Mouse (Mus musculus): ENCODE results near the gene Zbtb39.
"Not testable (repeated sequence)": the region's sequence is repeated elsewhere in the genome, so short reads cannot be mapped to it uniquely, and the experiment has no call there.

Gene Zbtb39

GRCm38 (mm10) chr10:127736916-127737315 lies 2.4 kb upstream of the Zbtb39 start:
- no peak for DNase-seq (ENCODE audit: low spot score in 2 of 2)

- DNase-seq (ENCODE audit: low spot score in 2 of 2): no peak
These were observed 1.8 kb upstream of the Zbtb39 start for GRCm38 (mm10) chr10:127737552-127737951.

DNA sequence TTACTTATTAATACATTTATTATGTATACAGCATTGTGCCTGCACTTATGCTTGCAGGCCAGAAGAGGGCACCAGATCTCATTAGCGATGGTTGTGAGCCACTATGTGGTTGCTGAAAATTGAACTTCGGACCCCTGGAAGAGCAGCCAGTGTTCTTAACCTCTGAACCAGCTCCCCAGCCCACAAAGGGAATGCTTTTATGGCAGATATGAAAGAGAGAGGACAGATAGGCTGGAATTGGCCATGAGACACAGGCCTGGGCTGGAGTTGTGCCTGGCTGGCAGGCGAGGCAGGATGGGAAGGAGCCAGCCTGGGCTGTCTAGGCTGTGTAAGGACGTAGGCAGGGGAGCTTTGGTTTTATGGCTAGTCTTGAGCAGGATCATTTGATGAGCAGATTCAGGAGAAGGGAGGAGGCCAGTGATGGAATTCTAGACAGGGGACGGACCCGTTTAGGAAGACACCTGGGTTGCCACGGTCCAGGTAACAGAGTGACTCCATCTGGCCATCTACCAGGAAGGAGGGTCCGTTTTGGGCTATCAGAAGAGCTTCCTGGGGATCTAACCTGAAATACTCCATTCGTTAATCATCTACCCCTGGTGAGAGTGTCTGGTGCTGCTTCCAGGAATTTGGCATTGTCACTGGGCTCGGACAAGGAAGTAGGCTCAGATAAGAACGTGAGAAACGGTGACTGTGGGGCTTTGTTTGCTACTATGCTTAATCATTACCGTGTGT lies 1.0 kb upstream of the Zbtb39 start:
- no peak for DNase-seq (ENCODE audit: low spot score in 2 of 2)

DNA sequence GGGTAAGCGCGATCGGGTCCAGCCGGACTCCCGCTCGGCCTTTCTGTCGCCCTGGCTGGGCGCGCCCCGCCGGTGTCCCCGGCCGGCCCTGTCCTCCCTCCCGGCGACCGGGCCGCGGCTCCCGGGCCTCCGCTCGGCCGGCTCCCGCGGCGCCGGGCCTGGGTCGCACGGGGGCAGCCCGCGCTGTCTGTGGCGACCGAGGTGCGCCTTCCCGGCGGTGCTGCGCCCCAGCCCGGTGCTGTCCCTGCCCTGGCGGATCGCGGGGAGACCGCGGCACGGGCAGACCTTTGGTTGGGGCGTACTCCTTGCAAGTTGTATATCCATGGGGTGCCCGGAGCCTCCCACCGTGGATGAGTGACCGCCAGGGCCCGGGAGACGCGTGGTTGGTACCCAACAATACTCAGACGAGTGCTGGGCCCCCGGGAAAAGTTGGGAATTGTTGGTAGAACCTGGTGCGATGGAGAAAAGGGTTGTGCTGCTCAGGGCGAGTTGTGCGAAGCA lies 373 bp downstream of the Zbtb39 start:
- peak in 1 of 2 experiments; percentile 32 for DNase-seq (ENCODE audit: low spot score in 2 of 2)

GRCm38 (mm10) chr10:127744661-127745060 lies 5.3 kb downstream of the Zbtb39 start:
- DNase-seq (ENCODE audit: low spot score in 2 of 2): no peak

GRCm38 (mm10) chr10:127745886-127746285 lies 6.5 kb downstream of the Zbtb39 start:
- no peak for DNase-seq (ENCODE audit: low spot score in 2 of 2)

DNA sequence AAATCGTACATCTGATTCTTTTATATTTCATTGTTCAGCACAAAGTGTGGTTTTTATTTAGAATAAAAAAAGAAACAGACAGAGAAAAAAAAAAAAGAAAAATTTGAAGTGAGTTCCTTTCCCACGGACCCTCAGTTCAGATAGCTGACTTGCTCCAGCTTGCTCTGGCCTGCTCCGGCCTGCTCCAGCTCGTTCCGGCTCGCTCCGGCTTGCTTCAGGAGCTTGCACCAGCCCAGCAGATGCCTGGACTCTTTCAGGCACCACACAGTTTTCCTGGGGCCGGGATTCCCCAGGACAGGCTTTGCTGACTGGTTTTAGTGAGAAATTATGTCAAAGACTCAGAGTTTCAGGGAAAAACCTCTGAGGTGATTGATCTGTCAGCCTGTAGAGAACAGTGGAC lies 7.9 kb downstream of the Zbtb39 start:
- DNase-seq (ENCODE audit: low spot score in 2 of 2): no peak

DNA sequence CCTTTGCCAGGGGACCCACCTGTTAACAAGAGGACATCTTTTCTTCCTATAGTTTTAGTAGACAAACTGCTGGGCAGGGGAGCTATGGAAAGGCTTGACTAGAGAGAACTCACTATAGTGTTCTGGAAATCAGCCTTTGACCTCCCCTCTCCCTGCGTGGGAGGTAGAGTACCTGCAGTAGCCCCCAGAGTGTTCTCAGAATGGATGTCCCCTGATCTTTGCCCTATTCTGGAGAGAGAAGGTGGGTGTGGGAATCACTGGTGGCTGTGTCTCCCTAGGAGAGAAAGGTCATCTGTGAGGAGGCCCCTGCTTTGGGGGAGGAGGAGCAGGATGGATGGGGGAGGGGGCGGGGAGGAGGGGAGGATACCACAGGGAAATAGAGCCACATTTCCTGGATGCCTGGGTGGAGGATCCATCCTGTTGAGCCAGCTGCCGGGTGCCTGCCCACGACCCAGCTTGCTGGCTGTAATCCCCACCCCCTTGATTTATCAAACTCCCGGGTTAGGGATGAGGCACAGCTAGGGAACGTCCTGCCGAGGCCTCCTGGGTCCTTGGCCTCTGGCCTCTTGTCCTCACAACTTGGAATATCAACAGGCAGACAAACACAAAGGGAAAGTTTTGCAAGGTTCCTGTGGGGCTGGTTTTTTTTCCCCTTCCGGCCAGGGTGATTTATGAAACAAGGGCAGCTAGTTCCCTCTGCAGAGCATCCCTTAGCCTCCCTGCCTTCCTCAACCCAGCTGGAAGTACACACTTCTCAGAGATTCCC lies 9.7 kb downstream of the Zbtb39 start:
- DNase-seq (ENCODE audit: low spot score in 2 of 2): peak in 1 of 2 experiments; percentile 43

GRCm38 (mm10) chr10:127750136-127750777 lies 10.9 kb downstream of the Zbtb39 start:
- DNase-seq (ENCODE audit: low spot score in 2 of 2): no peak

DNA sequence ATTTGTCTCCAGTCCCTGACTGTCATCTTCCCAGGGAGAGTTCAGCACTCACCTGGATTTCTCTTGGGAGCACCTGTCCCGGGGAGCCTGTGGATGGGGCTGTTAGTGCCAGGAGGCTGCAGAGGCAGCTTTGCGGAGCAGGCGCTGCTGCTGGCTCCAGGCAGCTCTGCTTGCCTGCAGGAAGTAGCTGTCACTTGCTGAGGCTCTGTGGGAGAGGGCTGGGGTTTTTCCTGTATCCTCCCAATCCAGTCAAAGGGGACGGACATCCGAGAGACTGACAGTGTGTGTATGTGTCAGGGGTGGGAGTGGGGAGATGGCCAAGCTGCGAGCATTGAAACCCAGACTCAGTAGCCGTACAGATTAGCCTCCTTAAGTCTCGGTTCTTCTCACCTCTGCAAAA lies 12.2 kb downstream of the Zbtb39 start, which contains the start of gene Gpr182:
Gene Gpr182 (minus strand): TSS at position 185 of the 400 bp plus-strand sequence.
- DNase-seq (ENCODE audit: low spot score in 2 of 2): no peak

- peak in 1 of 2 experiments; percentile 47 for DNase-seq (ENCODE audit: low spot score in 2 of 2)
These were observed 15.3 kb downstream of the Zbtb39 start for GRCm38 (mm10) chr10:127754566-127755166.

DNA sequence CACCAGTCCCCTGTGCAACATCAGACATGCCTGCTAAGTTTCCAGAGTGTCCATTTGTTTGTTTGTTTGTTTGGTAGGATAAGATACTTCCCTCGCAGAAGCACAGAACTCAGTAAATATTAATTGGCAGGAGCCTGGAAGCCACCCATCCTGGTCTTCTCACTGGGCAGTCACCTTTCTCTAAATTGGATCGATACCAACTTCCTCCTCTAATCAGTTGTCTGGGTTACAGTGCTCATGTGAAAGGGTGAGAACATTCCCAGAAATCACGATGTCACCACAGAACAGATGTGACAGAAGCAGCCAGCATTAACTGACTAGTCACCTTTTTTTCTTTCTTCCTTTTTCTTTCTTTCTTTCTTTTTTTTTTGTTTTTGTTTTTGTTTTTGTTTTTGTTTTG lies 15.9 kb downstream of the Zbtb39 start:
- peak in 1 of 2 experiments; percentile 3 for DNase-seq (ENCODE audit: low spot score in 2 of 2)

DNA sequence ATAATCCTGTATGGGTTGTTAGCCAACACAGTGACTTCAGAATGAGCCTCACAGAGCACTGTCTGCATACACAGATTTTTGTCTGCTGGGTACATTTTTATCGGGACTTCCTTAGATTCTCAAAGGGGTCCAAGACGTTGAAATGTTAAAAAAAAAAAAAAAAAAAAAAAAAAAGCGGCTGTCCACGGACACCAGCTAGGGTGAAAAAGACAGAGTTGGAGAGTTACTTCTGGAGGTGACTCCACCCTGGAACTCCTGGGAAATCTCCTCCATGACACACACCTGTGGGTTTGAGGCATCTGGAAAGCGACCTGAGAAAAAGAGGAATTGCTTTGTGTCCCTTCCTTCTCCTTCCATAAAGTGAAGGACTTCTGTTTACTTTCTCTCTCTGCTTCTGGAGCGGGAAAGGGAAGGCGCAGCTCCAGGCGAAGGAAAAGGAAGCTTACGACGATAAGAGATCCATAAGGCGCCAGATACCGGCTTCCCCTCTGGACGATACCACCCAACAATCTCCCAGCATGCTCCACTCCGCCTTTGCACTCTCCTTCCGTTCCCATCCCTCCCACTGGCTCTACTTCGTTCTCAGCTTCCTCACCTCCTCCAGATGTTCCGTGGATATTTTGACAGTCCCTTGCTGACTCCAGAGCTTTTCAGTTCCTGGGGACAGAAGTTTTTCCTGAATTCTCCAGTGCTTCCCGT lies 16.6 kb downstream of the Zbtb39 start:
- peak; percentile 15 to 50 for DNase-seq (ENCODE audit: low spot score in 2 of 2)

GRCm38 (mm10) chr10:127759181-127760110 lies 20.1 kb downstream of the Zbtb39 start, which contains the start of the genes Rdh1 and Rdh16f1:
Rdh1 (plus strand) TSS chr10:127759721.
Rdh16f1 (plus strand) TSS chr10:127759787.
- DNase-seq (ENCODE audit: low spot score in 2 of 2): peak in 1 of 2 experiments; percentile 9

- DNase-seq (ENCODE audit: low spot score in 2 of 2): peak in 1 of 2 experiments; percentile 6
These were observed 23.6 kb downstream of the Zbtb39 start for GRCm38 (mm10) chr10:127762926-127763325.

- peak in 1 of 2 experiments; percentile 14 for DNase-seq (ENCODE audit: low spot score in 2 of 2)
These were observed 24.8 kb downstream of the Zbtb39 start for GRCm38 (mm10) chr10:127763914-127764680.

GRCm38 (mm10) chr10:127766564-127766963 lies 27.2 kb downstream of the Zbtb39 start:
- peak in 1 of 2 experiments; percentile 10 for DNase-seq (ENCODE audit: low spot score in 2 of 2)

GRCm38 (mm10) chr10:127776011-127776410 lies 36.7 kb downstream of the Zbtb39 start, which contains the start of gene Rdh9:
Rdh9 (plus strand) TSS chr10:127776386.
- DNase-seq (ENCODE audit: low spot score in 2 of 2): no peak

DNA sequence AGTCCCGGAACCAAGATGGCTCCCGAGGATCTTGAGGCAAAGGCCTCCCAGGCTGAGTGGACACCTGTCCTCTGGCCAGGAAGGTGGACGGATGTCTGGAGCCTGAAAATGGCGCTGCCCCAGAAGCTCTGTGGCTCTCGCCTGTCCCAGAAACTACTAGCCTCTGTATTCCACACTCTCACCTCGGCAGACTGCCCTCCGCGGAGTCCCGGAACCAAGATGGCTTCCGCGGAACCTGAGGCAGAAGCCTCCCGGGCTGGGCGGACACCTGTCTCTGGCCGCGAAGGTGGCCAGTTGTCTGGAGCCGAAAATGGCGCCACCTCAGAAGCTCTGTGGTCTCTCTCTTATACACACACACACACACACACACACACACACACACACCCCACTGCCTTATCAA lies 43.0 kb downstream of the Zbtb39 start:
- not testable (repeated sequence) for DNase-seq (ENCODE audit: low spot score in 2 of 2)
